Mouse (Mus musculus): ENCODE data around the gene Gfpt1. TPM values are rescaled to one million over a fixed set of nuclear protein-coding genes. Genes with fewer than 3 reads are reported as not detected.

The Gfpt1 gene
- total and polyA plus RNA-seq, 2 experiments, result 6.3 to 8.6 TPM

DNA sequence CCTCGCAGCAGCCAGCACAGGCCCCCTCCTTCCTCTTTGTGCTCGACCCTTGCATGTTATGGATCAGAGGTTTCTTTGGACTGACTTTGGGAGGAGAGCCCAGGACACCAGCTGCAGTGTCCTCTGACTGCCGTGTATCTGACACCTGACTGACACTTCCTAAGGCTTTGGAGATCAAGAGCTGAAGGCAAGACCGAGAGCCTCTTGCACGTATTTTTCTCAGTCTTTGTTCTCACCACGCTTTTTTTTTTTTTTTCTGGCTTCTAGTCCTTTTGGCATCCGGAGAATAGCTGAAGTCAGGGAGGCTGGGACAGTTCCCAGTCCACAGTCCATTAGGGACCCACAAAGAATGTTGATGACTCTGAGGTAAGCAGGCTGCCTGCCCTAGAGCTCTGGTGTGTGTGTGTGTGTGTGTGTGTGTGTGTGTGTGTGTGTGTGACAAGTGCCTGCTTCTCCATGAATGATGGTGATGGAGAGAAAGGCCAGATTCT lies 59.8 kb downstream of the Gfpt1 start:
- no peak for TF ChIP-seq POLR2A (IDR thresholded peaks at IDR 0.05; ENCODE audit: extremely low read depth, insufficient read depth, low read length)
- Histone ChIP-seq H3K36me3 (ENCODE audit: control insufficient read depth, insufficient read depth, low read length) (no peaks in the 10 kb centered on the region), H3K4me1 (ENCODE audit: control insufficient read depth, insufficient read depth, low read length) (no peaks in the 10 kb centered on the region), H3K27ac (replicated peaks; ENCODE audit: insufficient read depth, low read depth, low read length) (no peak overlapping the region), H3K9ac (ENCODE audit: low read depth, low read length) (no peak overlapping the region), H3K27me3 (ENCODE audit: control insufficient read depth, insufficient read depth, low read length) (no peaks in the 10 kb centered on the region), H3K79me2 (ENCODE audit: control insufficient read depth, insufficient read depth, low read length) (no peaks in the 10 kb centered on the region), H3K4me3 (ENCODE audit: insufficient read depth, low read depth, low read length) (no peak overlapping the region)
- WGBS, result 60% methylated on average over 7 of the region's 7 CpGs
- no peak for DNase-seq (ENCODE audit: extremely low read depth, low read depth, low spot score)

DNA sequence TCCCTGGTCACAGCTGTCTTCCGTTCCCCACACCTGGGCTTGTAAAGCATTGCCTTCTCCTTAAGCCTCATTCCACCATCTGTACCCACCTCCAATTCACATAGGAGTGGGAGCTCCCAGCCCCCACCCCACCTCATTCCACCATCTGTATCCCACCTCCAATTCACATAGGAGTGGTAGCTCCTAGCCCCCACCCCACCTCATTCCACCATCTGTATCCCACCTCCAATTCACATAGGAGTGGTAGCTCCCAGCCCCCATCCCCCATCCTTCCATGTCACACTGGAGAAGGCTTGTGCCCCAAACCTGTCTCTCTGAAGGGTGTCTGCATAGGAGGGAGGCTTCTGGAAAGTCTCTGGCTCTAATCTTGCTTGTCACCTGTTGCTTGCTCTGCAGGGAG lies 60.7 kb downstream of the Gfpt1 start:
- Histone ChIP-seq H3K9ac (ENCODE audit: low read depth, low read length) (no peak overlapping the region), H3K79me2 (ENCODE audit: control insufficient read depth, insufficient read depth, low read length) (no peaks in the 10 kb centered on the region), H3K4me1 (ENCODE audit: control insufficient read depth, insufficient read depth, low read length) (no peaks in the 10 kb centered on the region), H3K27me3 (ENCODE audit: control insufficient read depth, insufficient read depth, low read length) (no peaks in the 10 kb centered on the region), H3K36me3 (ENCODE audit: control insufficient read depth, insufficient read depth, low read length) (no peaks in the 10 kb centered on the region), H3K4me3 (ENCODE audit: insufficient read depth, low read depth, low read length) (no peak overlapping the region), H3K27ac (replicated peaks; ENCODE audit: insufficient read depth, low read depth, low read length) (no peak overlapping the region)
- 89% methylated on average over 1 of the region's 1 CpGs for WGBS
- DNase-seq (ENCODE audit: extremely low read depth, low read depth, low spot score), result no peak
- no peak for TF ChIP-seq CTCF (IDR thresholded peaks at IDR 0.05; ENCODE audit: low read depth, low read length)
- no peak for TF ChIP-seq POLR2A (IDR thresholded peaks at IDR 0.05; ENCODE audit: extremely low read depth, insufficient read depth, low read length)

- Histone ChIP-seq H3K27ac (replicated peaks; ENCODE audit: insufficient read depth, low read depth, low read length) (no peak within 1 kb of the TSS), H3K4me1 (ENCODE audit: control insufficient read depth, insufficient read depth, low read length) (no peaks in the 10 kb centered on the region), H3K36me3 (ENCODE audit: control insufficient read depth, insufficient read depth, low read length) (no peaks in the 10 kb centered on the region), H3K4me3 (ENCODE audit: insufficient read depth, low read depth, low read length) (no peak within 1 kb of the TSS), H3K79me2 (ENCODE audit: control insufficient read depth, insufficient read depth, low read length) (no peaks in the 10 kb centered on the region), H3K9ac (ENCODE audit: low read depth, low read length) (no peak within 1 kb of the TSS), H3K27me3 (ENCODE audit: control insufficient read depth, insufficient read depth, low read length) (no peaks in the 10 kb centered on the region)
- TF ChIP-seq CTCF (IDR thresholded peaks at IDR 0.05; ENCODE audit: low read depth, low read length) (no peak), POLR2A (IDR thresholded peaks at IDR 0.05; ENCODE audit: extremely low read depth, insufficient read depth, low read length) (no peak)
- no peak for DNase-seq (ENCODE audit: extremely low read depth, low read depth, low spot score)
- WGBS, result 83% methylated on average over 11 of the region's 11 CpGs
Measured at GRCm38 (mm10) chr6:87104123-87104796, 61.6 kb downstream of the Gfpt1 start, which contains the start of gene D6Ertd527e. D6Ertd527e (plus strand) TSS chr6:87104746.

- no peak for DNase-seq (ENCODE audit: extremely low read depth, low read depth, low spot score)
- Histone ChIP-seq H3K36me3 (ENCODE audit: control insufficient read depth, insufficient read depth, low read length) (no peaks in the 10 kb centered on the region), H3K9ac (ENCODE audit: low read depth, low read length) (no peak overlapping the region), H3K27me3 (ENCODE audit: control insufficient read depth, insufficient read depth, low read length) (no peaks in the 10 kb centered on the region), H3K79me2 (ENCODE audit: control insufficient read depth, insufficient read depth, low read length) (no peaks in the 10 kb centered on the region), H3K27ac (replicated peaks; ENCODE audit: insufficient read depth, low read depth, low read length) (no peak overlapping the region), H3K4me3 (ENCODE audit: insufficient read depth, low read depth, low read length) (no peak overlapping the region), H3K4me1 (ENCODE audit: control insufficient read depth, insufficient read depth, low read length) (no peaks in the 10 kb centered on the region)
- TF ChIP-seq POLR2A (IDR thresholded peaks at IDR 0.05; ENCODE audit: extremely low read depth, insufficient read depth, low read length) (no peak), CTCF (IDR thresholded peaks at IDR 0.05; ENCODE audit: low read depth, low read length) (no peak)
- WGBS, result 100% methylated on average over 1 of the region's 1 CpGs
Measured at GRCm38 (mm10) chr6:87111493-87111892, 68.8 kb downstream of the Gfpt1 start.

DNA sequence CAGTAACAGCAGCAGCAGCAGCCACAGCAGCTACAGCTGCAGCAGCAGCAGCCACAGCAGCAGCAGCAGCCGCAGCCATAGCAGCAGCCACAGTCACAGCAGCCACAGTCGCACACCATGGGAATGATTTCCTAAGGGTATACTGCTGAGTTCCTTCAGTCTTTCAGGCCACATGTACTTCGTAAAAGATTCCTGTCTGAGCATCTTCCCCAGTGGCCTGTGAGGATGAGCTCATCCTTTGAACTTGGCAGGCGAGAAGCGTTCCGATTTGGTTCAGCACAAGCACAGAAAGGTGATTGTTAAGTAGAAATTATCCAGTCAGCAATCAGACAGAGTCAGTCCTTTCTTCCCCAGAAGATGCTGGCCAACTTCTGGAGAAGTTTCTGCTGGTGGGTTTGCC lies 69.5 kb downstream of the Gfpt1 start:
- Histone ChIP-seq H3K36me3 (ENCODE audit: control insufficient read depth, insufficient read depth, low read length) (no peaks in the 10 kb centered on the region), H3K79me2 (ENCODE audit: control insufficient read depth, insufficient read depth, low read length) (no peaks in the 10 kb centered on the region), H3K4me1 (ENCODE audit: control insufficient read depth, insufficient read depth, low read length) (no peaks in the 10 kb centered on the region), H3K4me3 (ENCODE audit: insufficient read depth, low read depth, low read length) (no peak overlapping the region), H3K27ac (replicated peaks; ENCODE audit: insufficient read depth, low read depth, low read length) (no peak overlapping the region), H3K27me3 (ENCODE audit: control insufficient read depth, insufficient read depth, low read length) (no peaks in the 10 kb centered on the region), H3K9ac (ENCODE audit: low read depth, low read length) (no peak overlapping the region)
- TF ChIP-seq CTCF (IDR thresholded peaks at IDR 0.05; ENCODE audit: low read depth, low read length) (no peak), POLR2A (IDR thresholded peaks at IDR 0.05; ENCODE audit: extremely low read depth, insufficient read depth, low read length) (no peak)
- no peak for DNase-seq (ENCODE audit: extremely low read depth, low read depth, low spot score)
- WGBS, result 94% methylated on average over 6 of the region's 6 CpGs

DNA sequence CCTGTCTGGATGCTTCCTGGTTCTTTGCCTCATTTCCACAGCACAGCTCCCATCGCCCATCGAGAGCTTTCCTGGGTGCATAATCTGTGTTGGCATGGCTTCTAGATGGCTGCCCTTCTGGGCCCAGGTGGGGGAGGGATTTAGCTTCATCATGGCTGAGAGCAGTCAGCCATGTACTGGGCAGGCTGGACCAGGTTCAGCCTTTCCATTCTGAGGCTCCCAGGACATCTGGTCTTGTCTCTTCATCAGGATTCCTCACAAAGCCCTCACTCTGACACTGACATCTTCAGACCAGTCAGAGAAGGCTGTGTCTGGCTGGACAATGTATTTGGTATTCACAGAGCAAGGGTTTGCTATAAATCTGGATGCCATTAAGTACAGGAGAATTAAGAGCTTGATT lies 73.3 kb downstream of the Gfpt1 start:
- no peaks in the 10 kb centered on the region for H3K27me3 ChIP-seq (ENCODE audit: control insufficient read depth, insufficient read depth, low read length)
- H3K27ac ChIP-seq (replicated peaks; ENCODE audit: insufficient read depth, low read depth, low read length), result no peak overlapping the region
- no peaks in the 10 kb centered on the region for H3K79me2 ChIP-seq (ENCODE audit: control insufficient read depth, insufficient read depth, low read length)
- H3K4me3 ChIP-seq (ENCODE audit: insufficient read depth, low read depth, low read length), result no peak overlapping the region
- H3K4me1 ChIP-seq (ENCODE audit: control insufficient read depth, insufficient read depth, low read length), result no peaks in the 10 kb centered on the region
- DNase-seq (ENCODE audit: extremely low read depth, low read depth, low spot score), result no peak
- 88% methylated on average over 2 of the region's 2 CpGs for WGBS
- H3K9ac ChIP-seq (ENCODE audit: low read depth, low read length), result no peak overlapping the region
- no peaks in the 10 kb centered on the region for H3K36me3 ChIP-seq (ENCODE audit: control insufficient read depth, insufficient read depth, low read length)
- TF ChIP-seq CTCF (IDR thresholded peaks at IDR 0.05; ENCODE audit: low read depth, low read length) (no peak), POLR2A (IDR thresholded peaks at IDR 0.05; ENCODE audit: extremely low read depth, insufficient read depth, low read length) (no peak)

Data from liver, adult 2 months (tissue).